Mouse (Mus musculus): ENCODE results near the gene Macrod2. TPM values are rescaled to one million over a fixed set of nuclear protein-coding genes. Genes with fewer than 3 reads are reported as not detected.

Gene Macrod2
- total and polyA plus RNA-seq, 2 experiments, result 2.0 to 3.3 TPM

GRCm38 (mm10) chr2:140773456-140773855, 378.3 kb downstream of the Macrod2 start:
- WGBS, result 93% methylated on average over 11 of the region's 11 CpGs
- no peaks in the 10 kb centered on the region for H3K36me3 ChIP-seq (ENCODE audit: control insufficient read depth, insufficient read depth, low read length)
- DNase-seq (ENCODE audit: extremely low read depth, low read depth, low spot score), result peak; percentile 69
- no peak overlapping the region for H3K9ac ChIP-seq (ENCODE audit: low read depth, low read length)
- no peak overlapping the region for H3K27ac ChIP-seq (replicated peaks; ENCODE audit: insufficient read depth, low read depth, low read length)
- H3K27me3 ChIP-seq (ENCODE audit: control insufficient read depth, insufficient read depth, low read length), result no peaks in the 10 kb centered on the region; the same call in 1 of the 2 replicates
- TF ChIP-seq CTCF (IDR thresholded peaks at IDR 0.05; ENCODE audit: low read depth, low read length), result no peak
- no peak for TF ChIP-seq POLR2A (IDR thresholded peaks at IDR 0.05; ENCODE audit: extremely low read depth, insufficient read depth, low read length)
- H3K4me3 ChIP-seq (ENCODE audit: insufficient read depth, low read depth, low read length), result no peak overlapping the region
- no peaks in the 10 kb centered on the region for H3K79me2 ChIP-seq (ENCODE audit: control insufficient read depth, insufficient read depth, low read length)
- H3K4me1 ChIP-seq (ENCODE audit: control insufficient read depth, insufficient read depth, low read length), result peaks cover 17% of the 10 kb centered on the region

- Histone ChIP-seq H3K4me3 (ENCODE audit: insufficient read depth, low read depth, low read length) (no peak overlapping the region), H3K9ac (ENCODE audit: low read depth, low read length) (no peak overlapping the region), H3K27me3 (ENCODE audit: control insufficient read depth, insufficient read depth, low read length) (no peaks in the 10 kb centered on the region; the same call in 1 of the 2 replicates), H3K79me2 (ENCODE audit: control insufficient read depth, insufficient read depth, low read length) (no peaks in the 10 kb centered on the region), H3K36me3 (ENCODE audit: control insufficient read depth, insufficient read depth, low read length) (no peaks in the 10 kb centered on the region), H3K4me1 (ENCODE audit: control insufficient read depth, insufficient read depth, low read length) (peaks cover 17% of the 10 kb centered on the region), H3K27ac (replicated peaks; ENCODE audit: insufficient read depth, low read depth, low read length) (no peak overlapping the region)
- no peak for DNase-seq (ENCODE audit: extremely low read depth, low read depth, low spot score)
- no peak for TF ChIP-seq CTCF (IDR thresholded peaks at IDR 0.05; ENCODE audit: low read depth, low read length)
- no peak for TF ChIP-seq POLR2A (IDR thresholded peaks at IDR 0.05; ENCODE audit: extremely low read depth, insufficient read depth, low read length)
- 95% methylated on average over 4 of the region's 4 CpGs for WGBS
These were observed 379.8 kb downstream of the Macrod2 start for GRCm38 (mm10) chr2:140774808-140775370.

GRCm38 (mm10) chr2:140775448-140776101, 380.5 kb downstream of the Macrod2 start:
- H3K79me2 ChIP-seq (ENCODE audit: control insufficient read depth, insufficient read depth, low read length), result no peaks in the 10 kb centered on the region
- H3K27ac ChIP-seq (replicated peaks; ENCODE audit: insufficient read depth, low read depth, low read length), result no peak overlapping the region
- 81% methylated on average over 8 of the region's 8 CpGs for WGBS
- no peak overlapping the region for H3K9ac ChIP-seq (ENCODE audit: low read depth, low read length)
- no peaks in the 10 kb centered on the region for H3K36me3 ChIP-seq (ENCODE audit: control insufficient read depth, insufficient read depth, low read length)
- DNase-seq (ENCODE audit: extremely low read depth, low read depth, low spot score), result no peak
- no peak for TF ChIP-seq CTCF (IDR thresholded peaks at IDR 0.05; ENCODE audit: low read depth, low read length)
- TF ChIP-seq POLR2A (IDR thresholded peaks at IDR 0.05; ENCODE audit: extremely low read depth, insufficient read depth, low read length), result no peak
- no peak overlapping the region for H3K4me3 ChIP-seq (ENCODE audit: insufficient read depth, low read depth, low read length)
- H3K27me3 ChIP-seq (ENCODE audit: control insufficient read depth, insufficient read depth, low read length), result no peaks in the 10 kb centered on the region; the same call in 1 of the 2 replicates
- H3K4me1 ChIP-seq (ENCODE audit: control insufficient read depth, insufficient read depth, low read length), result peaks cover 17% of the 10 kb centered on the region

GRCm38 (mm10) chr2:140778212-140778611, 383.1 kb downstream of the Macrod2 start:
- Histone ChIP-seq H3K36me3 (ENCODE audit: control insufficient read depth, insufficient read depth, low read length) (no peaks in the 10 kb centered on the region), H3K9ac (ENCODE audit: low read depth, low read length) (no peak overlapping the region), H3K27me3 (ENCODE audit: control insufficient read depth, insufficient read depth, low read length) (no peaks in the 10 kb centered on the region), H3K4me3 (ENCODE audit: insufficient read depth, low read depth, low read length) (no peak overlapping the region), H3K79me2 (ENCODE audit: control insufficient read depth, insufficient read depth, low read length) (no peaks in the 10 kb centered on the region), H3K4me1 (ENCODE audit: control insufficient read depth, insufficient read depth, low read length) (peaks cover 13% of the 10 kb centered on the region), H3K27ac (replicated peaks; ENCODE audit: insufficient read depth, low read depth, low read length) (no peak overlapping the region)
- WGBS, result 78% methylated on average over 13 of the region's 13 CpGs
- TF ChIP-seq CTCF (IDR thresholded peaks at IDR 0.05; ENCODE audit: low read depth, low read length), result no peak
- no peak for TF ChIP-seq POLR2A (IDR thresholded peaks at IDR 0.05; ENCODE audit: extremely low read depth, insufficient read depth, low read length)
- no peak for DNase-seq (ENCODE audit: extremely low read depth, low read depth, low spot score)

- Histone ChIP-seq H3K4me3 (ENCODE audit: insufficient read depth, low read depth, low read length) (no peak overlapping the region), H3K27me3 (ENCODE audit: control insufficient read depth, insufficient read depth, low read length) (no peaks in the 10 kb centered on the region), H3K27ac (replicated peaks; ENCODE audit: insufficient read depth, low read depth, low read length) (no peak overlapping the region), H3K9ac (ENCODE audit: low read depth, low read length) (no peak overlapping the region), H3K79me2 (ENCODE audit: control insufficient read depth, insufficient read depth, low read length) (no peaks in the 10 kb centered on the region), H3K36me3 (ENCODE audit: control insufficient read depth, insufficient read depth, low read length) (no peaks in the 10 kb centered on the region), H3K4me1 (ENCODE audit: control insufficient read depth, insufficient read depth, low read length) (no peaks in the 10 kb centered on the region)
- DNase-seq (ENCODE audit: extremely low read depth, low read depth, low spot score), result no peak
- WGBS, result 88% methylated on average over 1 of the region's 1 CpGs
- no peak for TF ChIP-seq POLR2A (IDR thresholded peaks at IDR 0.05; ENCODE audit: extremely low read depth, insufficient read depth, low read length)
- TF ChIP-seq CTCF (IDR thresholded peaks at IDR 0.05; ENCODE audit: low read depth, low read length), result no peak
These were observed 387.9 kb downstream of the Macrod2 start for GRCm38 (mm10) chr2:140783041-140783440.

- no peaks in the 10 kb centered on the region for H3K36me3 ChIP-seq (ENCODE audit: control insufficient read depth, insufficient read depth, low read length)
- no peaks in the 10 kb centered on the region for H3K4me1 ChIP-seq (ENCODE audit: control insufficient read depth, insufficient read depth, low read length)
- H3K79me2 ChIP-seq (ENCODE audit: control insufficient read depth, insufficient read depth, low read length), result no peaks in the 10 kb centered on the region
- WGBS, result 65% methylated on average over 2 of the region's 2 CpGs
- no peak overlapping the region for H3K9ac ChIP-seq (ENCODE audit: low read depth, low read length)
- H3K4me3 ChIP-seq (ENCODE audit: insufficient read depth, low read depth, low read length), result no peak overlapping the region
- DNase-seq (ENCODE audit: extremely low read depth, low read depth, low spot score), result no peak
- no peak overlapping the region for H3K27ac ChIP-seq (replicated peaks; ENCODE audit: insufficient read depth, low read depth, low read length)
- TF ChIP-seq CTCF (IDR thresholded peaks at IDR 0.05; ENCODE audit: low read depth, low read length) (no peak), POLR2A (IDR thresholded peaks at IDR 0.05; ENCODE audit: extremely low read depth, insufficient read depth, low read length) (no peak)
- H3K27me3 ChIP-seq (ENCODE audit: control insufficient read depth, insufficient read depth, low read length), result no peaks in the 10 kb centered on the region
These were observed 389.5 kb downstream of the Macrod2 start for GRCm38 (mm10) chr2:140784626-140785025.
